Mouse (Mus musculus): ENCODE data around the gene Pih1d1.

The Pih1d1 gene

GRCm38 (mm10) chr7:45193406-45193805 is 39.3 kb downstream of the Pih1d1 start:
- DNase-seq (ENCODE audit: low spot score in 2 of 2) = no peak

GRCm38 (mm10) chr7:45193871-45194785 is 40.0 kb downstream of the Pih1d1 start:
- no peak for DNase-seq (ENCODE audit: low spot score in 2 of 2)

DNA sequence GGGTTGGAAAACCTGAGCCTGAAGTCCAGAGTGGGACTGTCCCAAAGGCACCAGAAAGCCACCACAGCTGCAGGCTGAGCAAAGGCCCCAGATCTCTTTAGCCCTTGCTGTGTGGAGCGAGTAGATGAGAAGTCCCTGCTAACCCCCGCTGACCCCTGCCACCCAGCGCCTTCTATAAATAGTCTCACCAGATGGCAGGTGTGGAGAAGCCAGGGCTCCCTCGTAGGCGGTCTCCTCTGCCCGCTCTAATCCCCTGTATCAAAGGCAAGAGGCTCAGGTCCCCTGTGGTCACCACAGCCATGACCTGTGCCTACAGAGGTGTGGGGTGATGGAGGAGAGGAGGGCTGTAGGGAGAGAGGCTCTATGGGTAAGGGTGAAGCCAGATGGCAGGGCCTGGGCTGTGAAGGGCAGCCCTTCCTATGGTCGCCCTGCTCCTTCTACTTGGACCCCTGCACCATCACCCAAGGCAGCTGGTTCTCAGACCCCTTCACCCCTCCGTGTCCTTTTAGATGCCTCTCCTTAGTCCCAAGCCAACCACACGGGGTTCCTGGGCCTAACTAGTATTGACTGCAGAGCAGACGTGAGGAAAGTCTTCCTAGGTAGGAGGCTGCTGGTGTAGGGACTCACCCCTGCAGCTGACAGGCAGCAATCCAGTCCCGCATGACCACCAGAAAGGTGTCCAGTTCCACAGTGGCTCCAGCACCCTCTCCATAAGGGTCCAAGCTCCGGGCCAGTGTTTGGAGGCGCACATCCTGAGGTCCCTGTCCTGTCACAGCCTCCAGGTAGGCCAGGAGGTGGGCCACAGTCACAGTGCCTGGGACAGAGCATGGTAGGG is 41.5 kb downstream of the Pih1d1 start:
- DNase-seq (ENCODE audit: low spot score in 2 of 2) = no peak

GRCm38 (mm10) chr7:45196176-45196535 is 42.1 kb downstream of the Pih1d1 start:
- no peak for DNase-seq (ENCODE audit: low spot score in 2 of 2)

GRCm38 (mm10) chr7:45196994-45197393 is 42.9 kb downstream of the Pih1d1 start:
- DNase-seq (ENCODE audit: low spot score in 2 of 2) = no peak

- DNase-seq (ENCODE audit: low spot score in 2 of 2) = peak; percentile 56 to 65
Measured at GRCm38 (mm10) chr7:45198435-45198834, 44.3 kb downstream of the Pih1d1 start.

GRCm38 (mm10) chr7:45198961-45199360 is 44.9 kb downstream of the Pih1d1 start:
- peak; percentile 62 to 82 for DNase-seq (ENCODE audit: low spot score in 2 of 2)

- no peak for DNase-seq (ENCODE audit: low spot score in 2 of 2)
Measured at GRCm38 (mm10) chr7:45202654-45203053, 48.6 kb downstream of the Pih1d1 start.

- peak; percentile 89 to 91 for DNase-seq (ENCODE audit: low spot score in 2 of 2)
Measured at GRCm38 (mm10) chr7:45204380-45205143, 50.5 kb downstream of the Pih1d1 start, which contains the start of gene Ccdc155. TSS of gene Ccdc155 (minus strand) at chr7:45204892.

- no peak for DNase-seq (ENCODE audit: low spot score in 2 of 2)
Measured at GRCm38 (mm10) chr7:45208260-45208659, 54.2 kb downstream of the Pih1d1 start.
